Mouse (Mus musculus) CD4-positive helper T cell, adult 2 months (primary cell): ENCODE results near the gene Moap1.

Experiments used
- DNase-seq: peaks from one replicate; pipeline ENCODE4 v3.0.0-alpha.2; 2012; ENCODE audit warnings: low read depth, missing footprints, low spot score

Moap1 gene

GRCm38 (mm10) chr12:102742056-102742455 lies 1.4 kb downstream of the Moap1 start:
- no peak for DNase-seq

- DNase-seq: peak; percentile 66
These were observed 3.2 kb downstream of the Moap1 start for GRCm38 (mm10) chr12:102740285-102740684.

GRCm38 (mm10) chr12:102739096-102739495 lies 4.4 kb downstream of the Moap1 start:
- no peak for DNase-seq

- peak; percentile 73 for DNase-seq
These were observed 10.1 kb downstream of the Moap1 start for GRCm38 (mm10) chr12:102733381-102733780.

- DNase-seq: no peak
These were observed 12.5 kb downstream of the Moap1 start for GRCm38 (mm10) chr12:102730798-102731619.

- DNase-seq: peak; percentile 40
These were observed 13.3 kb downstream of the Moap1 start for GRCm38 (mm10) chr12:102729855-102730797.

- peak; percentile 74 for DNase-seq
These were observed 17.7 kb downstream of the Moap1 start for GRCm38 (mm10) chr12:102725761-102726175.

GRCm38 (mm10) chr12:102725146-102725545 lies 18.3 kb downstream of the Moap1 start:
- DNase-seq: peak; percentile 78

- no peak for DNase-seq
These were observed 19.6 kb downstream of the Moap1 start for GRCm38 (mm10) chr12:102723861-102724260.

GRCm38 (mm10) chr12:102722966-102723365 lies 20.5 kb downstream of the Moap1 start:
- DNase-seq: no peak

GRCm38 (mm10) chr12:102722451-102722850 lies 21.0 kb downstream of the Moap1 start:
- no peak for DNase-seq

GRCm38 (mm10) chr12:102719552-102720315 lies 23.7 kb downstream of the Moap1 start:
- DNase-seq: peak; percentile 62

- DNase-seq: no peak
These were observed 28.6 kb downstream of the Moap1 start for GRCm38 (mm10) chr12:102714654-102715395.

GRCm38 (mm10) chr12:102714116-102714515 lies 29.3 kb downstream of the Moap1 start:
- no peak for DNase-seq

- no peak for DNase-seq
These were observed 30.2 kb downstream of the Moap1 start for GRCm38 (mm10) chr12:102713153-102713865.

- no peak for DNase-seq
These were observed 32.5 kb downstream of the Moap1 start for GRCm38 (mm10) chr12:102710851-102711375.

GRCm38 (mm10) chr12:102709896-102710295 lies 33.6 kb downstream of the Moap1 start:
- DNase-seq: no peak

GRCm38 (mm10) chr12:102708220-102708619 lies 35.2 kb downstream of the Moap1 start:
- DNase-seq: no peak

GRCm38 (mm10) chr12:102706833-102707463 lies 36.5 kb downstream of the Moap1 start:
- no peak for DNase-seq
